Mouse (Mus musculus) MEL (cell line): ENCODE data around the gene Omd.

ENCODE experiments used
- CTCF ChIP-seq, 3 experiments: IDR thresholded peaks in 2 of 3; conservative IDR thresholded peaks in 1 of 3; 2 replicates each; pipeline ENCODE4 v1.5.1; 2011 to 2012; ENCODE audit warnings: low read length in 3 of 3, low read depth in 2 of 3, mild to moderate bottlenecking in 2 of 3, improper control_type of control experiment in 1 of 3, inconsistent platforms in 1 of 3, mixed read lengths in 1 of 3, moderate library complexity in 1 of 3; ENCODE audit not compliant: control insufficient read depth in 1 of 3, insufficient read depth in 1 of 3, poor library complexity in 1 of 3, severe bottlenecking in 1 of 3
- E2F4 ChIP-seq: IDR thresholded peaks from 2 replicates; pipeline ENCODE4 v1.6.1; 2011; ENCODE audit warnings: low read depth, low read length, improper control_type of control experiment, borderline replicate concordance
- EP300 ChIP-seq, 2 experiments: IDR thresholded peaks; 2 replicates each; pipeline ENCODE4 v1.6.1; 2011; ENCODE audit warnings: improper control_type of control experiment in 2 of 2, low read length in 2 of 2, low read depth in 1 of 2, mild to moderate bottlenecking in 1 of 2
- MYC ChIP-seq: IDR thresholded peaks from 2 replicates; pipeline ENCODE4 v1.6.1; 2011; ENCODE audit warnings: low read depth, mild to moderate bottlenecking, low read length, improper control_type of control experiment, moderate library complexity
- POLR2A ChIP-seq, 2 experiments: IDR thresholded peaks; 2 replicates each; pipeline ENCODE4 v1.6.1; 2011 to 2012; ENCODE audit warnings: low read length in 2 of 2, mild to moderate bottlenecking in 2 of 2, control low read depth in 1 of 2, improper control_type of control experiment in 1 of 2, low read depth in 1 of 2, moderate library complexity in 1 of 2; ENCODE audit not compliant: control insufficient read depth in 1 of 2, insufficient read depth in 1 of 2, poor library complexity in 1 of 2
- POLR2AphosphoS2 ChIP-seq: IDR thresholded peaks from 2 replicates; pipeline ENCODE4 v1.6.1; 2011; ENCODE audit warnings: low read length, improper control_type of control experiment
- TAL1 ChIP-seq: IDR thresholded peaks from 2 replicates; pipeline ENCODE4 v1.6.1; 2012; ENCODE audit warnings: mild to moderate bottlenecking, inconsistent platforms, low read length, moderate library complexity, mixed read lengths
- UBTF ChIP-seq: IDR thresholded peaks from 2 replicates; pipeline ENCODE4 v1.6.1; 2012; ENCODE audit warnings: low read depth, mild to moderate bottlenecking, inconsistent platforms, low read length, improper control_type of control experiment, moderate library complexity, borderline replicate concordance; ENCODE audit not compliant: insufficient read depth
- ZKSCAN1 ChIP-seq: IDR thresholded peaks from 2 replicates; pipeline ENCODE4 v1.6.1; 2012; ENCODE audit warnings: low read depth, mild to moderate bottlenecking, inconsistent platforms, low read length, improper control_type of control experiment, moderate library complexity

- TF ChIP-seq ZKSCAN1 (no peak), E2F4 (no peak), POLR2AphosphoS2 (no peak), POLR2A (IDR thresholded peaks at IDR 0.05; ENCODE audit: control insufficient read depth in 1 of 2, insufficient read depth in 1 of 2, low read depth in 1 of 2, low read length in 2 of 2, poor library complexity in 1 of 2) (no peak), UBTF (no peak), TAL1 (peak; percentile 69), EP300 (IDR thresholded peaks at IDR 0.05; ENCODE audit: low read depth in 1 of 2, low read length in 2 of 2) (peak; percentile 68 to 76), MYC (no peak), CTCF (IDR thresholded peaks at IDR 0.05 in 2 of 3, conservative IDR thresholded peaks at IDR 0.05 in 1 of 3; ENCODE audit: control insufficient read depth in 1 of 3, insufficient read depth in 1 of 3, low read depth in 2 of 3, low read length in 3 of 3, poor library complexity in 1 of 3, severe bottlenecking in 1 of 3) (no peak)
Measured at GRCm38 (mm10) chr13:49560886-49561285, 21.4 kb upstream of the Omd start.
